Mouse (Mus musculus) small intestine, adult 2 months (tissue): Measurements from ENCODE around the gene Llcfc1.

Source experiments
- CTCF ChIP-seq: fragments of 200-500 bp; IDR thresholded peaks from 2 replicates; pipeline ENCODE4 v1.5.1; 2012; ENCODE audit warnings: low read depth, mild to moderate bottlenecking, control low read depth, inconsistent platforms, low read length, moderate library complexity, mixed read lengths; ENCODE audit not compliant: insufficient replicate concordance, insufficient read length; ENCODE audit errors: extremely low read depth
- POLR2A ChIP-seq: fragments of 200-500 bp; IDR thresholded peaks from 2 replicates; pipeline ENCODE4 v1.6.1; 2012; ENCODE audit warnings: low read depth, mild to moderate bottlenecking, control low read depth, inconsistent platforms, low read length, moderate library complexity

GRCm38 (mm10) chr6:41635211-41635610 lies 49.0 kb upstream of the Llcfc1 start:
- TF ChIP-seq CTCF (no peak), POLR2A (no peak)
